Mouse (Mus musculus): ENCODE measurements around the gene Syne1. TPM values are rescaled to one million over a fixed set of nuclear protein-coding genes. Genes with fewer than 3 reads are reported as not detected.

The Syne1 gene
- polyA plus RNA-seq, 1 experiment: 12.3 TPM

GRCm38 (mm10) chr10:5554941-5555340 lies 3.7 kb upstream of the Syne1 start:
- Histone ChIP-seq H3K36me3 (ENCODE audit: control insufficient read depth, insufficient read depth, low read length) (no peaks in the 10 kb centered on the region), H3K27me3 (ENCODE audit: control insufficient read depth, insufficient read depth, low read length) (no peaks in the 10 kb centered on the region), H3K4me1 (ENCODE audit: control insufficient read depth, insufficient read depth, insufficient read length) (peaks cover 4% of the 10 kb centered on the region; the same call in 1 of the 2 replicates), H3K27ac (ENCODE audit: insufficient read depth, low read length) (no peak overlapping the region), H3K4me3 (ENCODE audit: extremely low read depth, insufficient read depth, insufficient read length) (no peak overlapping the region)
- peak; percentile 49; the same call in 1 of the 2 replicates for TF ChIP-seq CTCF (IDR thresholded peaks at IDR 0.05; ENCODE audit: extremely low read depth, insufficient read depth, insufficient read length, insufficient replicate concordance)
- TF ChIP-seq POLR2A (IDR thresholded peaks at IDR 0.05; ENCODE audit: low read depth, low read length): no peak
- DNase-seq (ENCODE audit: low read depth in 1 of 2, low spot score in 2 of 2): no peak
- 32% methylated on average over 5 of the region's 5 CpGs for WGBS

- Histone ChIP-seq H3K27me3 (ENCODE audit: control insufficient read depth, insufficient read depth, low read length) (no peaks in the 10 kb centered on the region), H3K4me3 (ENCODE audit: extremely low read depth, insufficient read depth, insufficient read length) (peak overlapping the region; percentile 40), H3K4me1 (ENCODE audit: control insufficient read depth, insufficient read depth, insufficient read length) (peaks cover 4% of the 10 kb centered on the region; the same call in 1 of the 2 replicates), H3K27ac (ENCODE audit: insufficient read depth, low read length) (no peak overlapping the region), H3K36me3 (ENCODE audit: control insufficient read depth, insufficient read depth, low read length) (no peaks in the 10 kb centered on the region)
- TF ChIP-seq POLR2A (IDR thresholded peaks at IDR 0.05; ENCODE audit: low read depth, low read length) (no peak), CTCF (IDR thresholded peaks at IDR 0.05; ENCODE audit: extremely low read depth, insufficient read depth, insufficient read length, insufficient replicate concordance) (no peak)
- DNase-seq (ENCODE audit: low read depth in 1 of 2, low spot score in 2 of 2): peak in 1 of 2 experiments; percentile 19
- 3% methylated on average over 42 of the region's 44 CpGs for WGBS
Observed at GRCm38 (mm10) chr10:5550168-5551021, 887 bp downstream of the Syne1 start.

- H3K36me3 ChIP-seq (ENCODE audit: control insufficient read depth, insufficient read depth, low read length): no peaks in the 10 kb centered on the region
- no peaks in the 10 kb centered on the region for H3K27me3 ChIP-seq (ENCODE audit: control insufficient read depth, insufficient read depth, low read length)
- H3K4me1 ChIP-seq (ENCODE audit: control insufficient read depth, insufficient read depth, insufficient read length): peaks cover 4% of the 10 kb centered on the region; the same call in 1 of the 2 replicates
- H3K4me3 ChIP-seq (ENCODE audit: extremely low read depth, insufficient read depth, insufficient read length): no peak overlapping the region; the same call in 1 of the 2 replicates
- WGBS: 41% methylated on average over 6 of the region's 6 CpGs
- H3K27ac ChIP-seq (ENCODE audit: insufficient read depth, low read length): no peak overlapping the region
- no peak for DNase-seq (ENCODE audit: low read depth in 1 of 2, low spot score in 2 of 2)
- TF ChIP-seq CTCF (IDR thresholded peaks at IDR 0.05; ENCODE audit: extremely low read depth, insufficient read depth, insufficient read length, insufficient replicate concordance) (no peak), POLR2A (IDR thresholded peaks at IDR 0.05; ENCODE audit: low read depth, low read length) (no peak)
Observed at GRCm38 (mm10) chr10:5549871-5550167, 1.5 kb downstream of the Syne1 start.

- TF ChIP-seq POLR2A (IDR thresholded peaks at IDR 0.05; ENCODE audit: low read depth, low read length) (no peak), CTCF (IDR thresholded peaks at IDR 0.05; ENCODE audit: extremely low read depth, insufficient read depth, insufficient read length, insufficient replicate concordance) (no peak)
- Histone ChIP-seq H3K36me3 (ENCODE audit: control insufficient read depth, insufficient read depth, low read length) (no peaks in the 10 kb centered on the region), H3K4me1 (ENCODE audit: control insufficient read depth, insufficient read depth, insufficient read length) (peaks cover 4% of the 10 kb centered on the region; the same call in 1 of the 2 replicates), H3K27ac (ENCODE audit: insufficient read depth, low read length) (no peak overlapping the region), H3K4me3 (ENCODE audit: extremely low read depth, insufficient read depth, insufficient read length) (no peak overlapping the region), H3K27me3 (ENCODE audit: control insufficient read depth, insufficient read depth, low read length) (no peaks in the 10 kb centered on the region)
- DNase-seq (ENCODE audit: low read depth in 1 of 2, low spot score in 2 of 2): no peak
- 87% methylated on average over 2 of the region's 2 CpGs for WGBS
Observed at GRCm38 (mm10) chr10:5548651-5549050, 2.6 kb downstream of the Syne1 start.

- Histone ChIP-seq H3K36me3 (ENCODE audit: control insufficient read depth, insufficient read depth, low read length) (no peaks in the 10 kb centered on the region), H3K4me1 (ENCODE audit: control insufficient read depth, insufficient read depth, insufficient read length) (peaks cover 4% of the 10 kb centered on the region; the same call in 1 of the 2 replicates), H3K27me3 (ENCODE audit: control insufficient read depth, insufficient read depth, low read length) (no peaks in the 10 kb centered on the region), H3K4me3 (ENCODE audit: extremely low read depth, insufficient read depth, insufficient read length) (no peak overlapping the region), H3K27ac (ENCODE audit: insufficient read depth, low read length) (no peak overlapping the region)
- no peak for DNase-seq (ENCODE audit: low read depth in 1 of 2, low spot score in 2 of 2)
- TF ChIP-seq POLR2A (IDR thresholded peaks at IDR 0.05; ENCODE audit: low read depth, low read length) (no peak), CTCF (IDR thresholded peaks at IDR 0.05; ENCODE audit: extremely low read depth, insufficient read depth, insufficient read length, insufficient replicate concordance) (no peak)
- 93% methylated on average over 9 of the region's 9 CpGs for WGBS
Observed at GRCm38 (mm10) chr10:5547769-5548168, 3.5 kb downstream of the Syne1 start.

- Histone ChIP-seq H3K4me3 (ENCODE audit: extremely low read depth, insufficient read depth, insufficient read length) (no peak overlapping the region), H3K27me3 (ENCODE audit: control insufficient read depth, insufficient read depth, low read length) (no peaks in the 10 kb centered on the region), H3K36me3 (ENCODE audit: control insufficient read depth, insufficient read depth, low read length) (no peaks in the 10 kb centered on the region), H3K27ac (ENCODE audit: insufficient read depth, low read length) (no peak overlapping the region), H3K4me1 (ENCODE audit: control insufficient read depth, insufficient read depth, insufficient read length) (peaks cover 4% of the 10 kb centered on the region; the same call in 1 of the 2 replicates)
- TF ChIP-seq CTCF (IDR thresholded peaks at IDR 0.05; ENCODE audit: extremely low read depth, insufficient read depth, insufficient read length, insufficient replicate concordance) (no peak), POLR2A (IDR thresholded peaks at IDR 0.05; ENCODE audit: low read depth, low read length) (no peak)
- no peak for DNase-seq (ENCODE audit: low read depth in 1 of 2, low spot score in 2 of 2)
- 88% methylated on average over 5 of the region's 5 CpGs for WGBS
Observed at GRCm38 (mm10) chr10:5546428-5546827, 4.9 kb downstream of the Syne1 start.

GRCm38 (mm10) chr10:5528284-5528683 lies 23.0 kb downstream of the Syne1 start:
- 26% methylated on average over 1 of the region's 1 CpGs for whole genome bisulfite sequencing
- Histone ChIP-seq H3K27me3 (ENCODE audit: control insufficient read depth, insufficient read depth, low read length) (no peaks in the 10 kb centered on the region), H3K36me3 (ENCODE audit: control insufficient read depth, insufficient read depth, low read length) (no peaks in the 10 kb centered on the region), H3K27ac (ENCODE audit: insufficient read depth, low read length) (peak overlapping the region; percentile 22; the same call in 1 of the 2 replicates), H3K4me1 (ENCODE audit: control insufficient read depth, insufficient read depth, insufficient read length) (peaks cover 2% of the 10 kb centered on the region), H3K4me3 (ENCODE audit: extremely low read depth, insufficient read depth, insufficient read length) (no peak overlapping the region)
- no peak for DNase-seq (ENCODE audit: low read depth in 1 of 2, low spot score in 2 of 2)
- TF ChIP-seq POLR2A (IDR thresholded peaks at IDR 0.05; ENCODE audit: low read depth, low read length) (no peak), CTCF (IDR thresholded peaks at IDR 0.05; ENCODE audit: extremely low read depth, insufficient read depth, insufficient read length, insufficient replicate concordance) (no peak)
